Mouse (Mus musculus): ENCODE measurements around the gene Adrm1.

The Adrm1 gene

DNA sequence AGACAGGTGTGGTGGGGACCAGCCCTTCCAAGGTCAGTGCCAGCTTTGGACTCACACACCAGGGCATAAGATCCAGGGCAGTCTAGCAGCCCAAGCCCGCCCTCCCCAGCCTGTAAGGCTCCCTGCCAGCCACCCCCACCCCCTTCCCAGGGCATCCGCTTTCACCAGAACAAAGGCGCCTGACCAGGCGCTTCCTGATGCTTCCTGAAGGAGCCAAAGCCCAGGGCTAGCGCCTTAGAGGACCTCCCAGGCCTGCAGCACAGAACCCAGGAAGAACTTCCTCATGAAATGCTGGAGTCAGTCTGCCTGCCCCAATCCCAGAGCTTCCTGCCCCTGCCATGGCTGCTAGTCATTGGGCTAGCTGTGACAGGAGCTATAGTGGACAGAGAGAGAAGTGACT lies 47.4 kb downstream of the Adrm1 start:
- no peak for DNase-seq (ENCODE audit: extremely low spot score)

DNA sequence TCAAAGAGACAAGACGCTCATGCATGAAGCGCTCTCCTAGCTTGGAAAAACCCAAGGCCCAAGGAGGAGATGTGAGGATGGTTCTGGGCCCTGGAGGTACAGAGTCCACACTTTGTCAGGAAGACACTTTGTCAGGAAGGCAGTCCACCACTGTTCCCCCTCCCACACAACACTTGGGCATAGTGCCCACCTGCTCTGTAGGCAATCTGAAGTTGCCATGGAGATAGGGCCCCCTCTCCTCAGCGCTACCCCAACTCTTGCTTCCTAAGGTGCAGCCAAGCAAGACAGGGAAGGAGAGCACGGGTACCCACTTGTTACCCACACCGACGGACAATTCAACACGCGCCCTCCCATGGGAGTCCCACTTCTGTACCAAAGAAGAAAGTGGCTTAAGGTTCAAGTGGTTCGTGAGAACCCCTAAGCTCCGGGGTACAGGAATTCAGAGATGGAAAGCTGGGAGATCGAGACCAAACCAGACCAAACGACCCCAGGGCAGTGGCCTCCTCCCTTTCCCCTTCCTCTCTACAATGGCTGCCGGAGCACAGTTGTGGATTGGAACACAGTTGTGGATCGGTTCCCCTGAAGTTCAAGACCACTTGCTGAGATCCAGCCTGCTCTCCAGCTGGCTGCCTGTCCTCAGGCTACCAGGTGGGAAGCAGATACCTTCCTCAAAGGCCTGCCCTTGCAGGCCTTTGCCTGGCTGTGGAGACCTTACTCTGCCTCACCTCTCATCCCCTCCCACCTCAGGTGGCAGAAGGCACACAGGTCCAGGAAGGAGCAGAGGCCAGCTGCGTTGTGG lies 48.1 kb downstream of the Adrm1 start:
- DNase-seq (ENCODE audit: extremely low spot score), result no peak

DNA sequence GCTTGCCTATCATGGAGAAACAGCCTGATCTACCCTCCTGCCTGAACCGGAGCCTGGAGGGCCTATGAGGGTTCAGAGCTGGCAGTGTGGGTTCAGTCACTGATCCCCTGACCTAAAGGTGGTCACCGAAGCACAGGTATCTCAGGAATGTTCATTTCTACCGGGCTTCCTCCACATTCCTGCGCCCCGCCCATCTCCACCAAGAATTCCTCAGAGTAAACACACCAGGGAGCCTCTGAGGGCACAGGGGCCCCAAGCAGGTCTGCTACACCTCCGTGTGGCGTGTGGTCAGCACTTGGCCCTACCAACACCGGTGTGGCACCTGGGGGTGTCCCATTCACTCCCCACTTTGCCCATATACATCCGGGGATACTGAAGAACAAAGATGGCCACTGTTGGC lies 48.9 kb downstream of the Adrm1 start:
- DNase-seq (ENCODE audit: extremely low spot score), result no peak

DNA sequence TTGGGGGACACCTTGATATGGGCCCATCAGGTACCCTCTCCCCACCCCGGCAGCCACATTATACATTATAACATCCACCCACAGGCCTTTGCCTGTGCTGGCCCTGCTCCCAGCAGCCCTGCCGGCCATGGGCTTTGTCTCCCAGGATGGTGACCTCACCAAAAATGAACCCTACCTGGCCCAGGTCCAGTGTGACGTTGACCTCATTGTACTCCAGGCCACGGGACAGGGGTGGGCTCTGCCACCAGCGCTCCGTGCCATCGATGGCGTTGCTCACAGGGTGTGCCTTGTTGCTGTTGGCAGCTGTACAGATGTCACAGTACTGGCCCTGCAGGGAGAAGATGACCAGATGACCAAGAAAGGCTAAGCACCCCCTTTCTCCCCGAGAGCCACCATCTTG lies 49.8 kb downstream of the Adrm1 start:
- no peak for DNase-seq (ENCODE audit: extremely low spot score)

DNA sequence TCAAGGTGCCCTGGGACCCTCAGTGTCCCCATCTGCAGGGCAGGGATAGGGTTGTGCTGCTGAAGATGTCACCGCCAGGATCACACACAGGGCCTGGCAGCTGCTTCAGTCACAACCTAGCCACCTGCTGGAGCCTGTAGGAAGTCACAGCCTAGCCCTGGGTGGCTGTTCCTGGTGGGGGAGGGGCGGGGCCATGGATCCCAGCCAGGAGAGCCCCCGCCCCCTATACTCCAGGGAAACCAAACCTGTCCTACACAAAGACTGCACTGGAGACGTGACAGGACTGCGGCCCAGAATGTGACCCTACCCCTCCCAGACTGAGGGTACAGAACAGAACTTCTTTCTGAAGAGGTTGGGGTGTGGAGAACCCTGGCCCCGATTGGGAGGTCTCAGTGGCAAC lies 51.0 kb downstream of the Adrm1 start:
- peak; percentile 63 for DNase-seq (ENCODE audit: extremely low spot score)

DNA sequence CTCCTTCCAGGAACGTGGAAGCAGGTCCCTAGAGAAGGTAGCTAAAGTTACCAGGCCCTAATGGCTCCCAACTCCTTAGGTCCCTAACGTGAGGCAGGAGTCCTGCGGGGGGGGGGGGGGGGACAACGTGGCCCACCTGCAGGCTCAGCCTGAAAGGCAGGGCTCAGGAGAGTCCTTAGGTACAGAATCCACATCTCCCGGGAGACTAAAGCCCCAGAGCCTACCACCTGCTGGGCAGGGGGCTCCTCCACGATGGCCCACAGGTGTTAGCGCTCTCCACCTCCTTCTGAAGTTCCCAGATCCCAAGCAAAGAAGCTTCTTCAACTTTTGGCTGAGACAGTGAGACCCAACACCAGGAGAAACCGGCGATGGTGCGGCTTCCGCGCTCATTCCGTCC lies 53.4 kb downstream of the Adrm1 start:
- no peak for DNase-seq (ENCODE audit: extremely low spot score)

DNA sequence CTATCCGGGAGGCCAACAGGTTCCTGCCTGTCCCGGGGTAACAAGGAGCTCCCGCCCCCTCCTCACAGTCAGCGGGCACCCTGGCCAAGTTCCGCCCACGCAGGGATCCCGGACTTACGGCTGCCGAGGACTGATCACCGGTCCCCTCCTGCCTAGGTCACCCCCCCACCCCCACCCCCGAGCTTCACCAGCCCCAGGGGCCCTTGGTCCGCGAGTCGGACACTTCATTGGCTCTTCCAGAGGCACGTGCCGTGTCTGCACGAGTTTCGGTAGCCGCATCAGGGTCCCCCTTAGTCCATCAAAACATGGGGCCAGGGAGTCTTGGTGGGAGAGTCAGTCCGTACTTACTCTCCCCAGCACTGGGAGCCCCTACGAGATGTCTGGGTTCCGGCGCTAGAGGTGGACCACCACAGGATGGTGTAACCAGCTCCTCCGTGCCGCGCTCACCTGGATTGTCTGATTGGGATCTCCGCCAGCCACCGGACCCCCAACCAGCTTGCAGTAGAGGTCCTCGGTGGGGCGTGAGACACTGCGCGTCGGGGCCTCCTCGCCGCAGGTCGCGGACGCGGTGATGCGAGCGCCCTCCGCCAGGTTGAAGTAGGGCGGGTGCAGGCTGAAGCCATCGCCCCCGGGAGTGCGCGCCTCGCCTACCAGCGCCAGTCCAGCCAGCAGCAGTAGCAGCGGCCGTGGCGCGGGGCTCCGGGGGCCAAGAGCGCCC lies 53.9 kb downstream of the Adrm1 start:
- DNase-seq (ENCODE audit: extremely low spot score), result peak; percentile 56
